Mouse (Mus musculus) layer of hippocampus, postnatal 36 days (tissue): ENCODE results near the gene Nostrin. TPM values are rescaled to one million over a fixed set of nuclear protein-coding genes. Genes with fewer than 3 reads are reported as not detected.

Experiments used
- DNase-seq, 2 experiments: peaks; one replicate each; pipeline ENCODE4 v3.0.0; 2022
- total RNA-seq, 2 experiments: library from RNA; stranded (reverse); gene quantifications; 2 replicates each; pipeline ENCODE4 v1.2.3; 2021

Nostrin gene
- total RNA-seq, 2 experiments from 2014 or later: 3.6 to 5.5 TPM

- DNase-seq: no peak
Measured at GRCm38 (mm10) chr2:69205185-69205584, 69.6 kb downstream of the Nostrin start.

DNA sequence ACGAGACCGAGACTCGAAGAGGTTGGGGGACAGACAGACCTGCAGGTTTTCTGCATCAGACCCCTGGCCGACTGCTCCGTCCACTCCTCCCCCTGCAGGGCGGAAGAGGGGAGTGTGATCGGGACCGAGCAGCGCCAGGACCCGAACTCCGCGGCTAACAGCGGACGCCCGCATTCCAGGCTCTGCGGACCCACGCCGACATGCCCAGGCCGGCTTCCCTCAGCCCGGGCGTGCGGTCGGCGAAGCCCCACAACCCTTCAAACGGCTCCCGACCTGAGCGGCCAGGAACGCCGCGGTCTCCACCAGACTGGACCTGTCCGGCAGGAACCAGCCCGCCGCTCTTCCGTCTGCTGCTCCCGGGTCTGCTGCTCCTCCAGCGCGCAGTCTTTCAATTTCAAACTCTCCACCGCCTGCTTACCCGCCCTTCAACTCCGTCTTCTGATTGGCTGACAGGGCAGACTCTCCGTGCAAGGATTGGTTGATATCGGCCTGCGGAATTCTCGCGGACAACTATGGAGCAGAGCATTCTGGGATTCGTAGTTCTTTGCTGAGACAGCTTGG, 70.3 kb downstream of the Nostrin start, which contains the start of gene Spc25:
TSS of gene Spc25 (minus strand) at position 404 of the 561 bp plus-strand sequence.
- DNase-seq: peak; percentile 86 to 87

DNA sequence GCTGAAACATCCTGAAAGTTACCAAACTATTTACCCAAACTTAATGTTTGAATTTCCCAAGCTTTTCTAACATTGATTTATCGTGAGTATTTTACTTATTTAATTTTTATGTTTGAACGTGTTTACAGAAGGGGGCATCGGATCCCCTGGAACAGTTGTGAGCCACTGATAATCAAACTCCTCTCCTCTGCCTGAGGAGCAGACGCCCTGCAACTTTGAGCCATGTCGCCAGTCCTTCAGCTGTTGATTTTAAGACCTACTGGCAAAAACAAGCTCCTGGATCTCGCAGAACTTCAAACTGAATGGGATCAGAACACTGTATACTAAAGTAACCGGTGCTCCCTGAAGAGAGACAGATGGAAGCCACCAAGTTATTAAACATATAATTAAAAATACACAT, 70.9 kb downstream of the Nostrin start:
- DNase-seq: no peak

DNA sequence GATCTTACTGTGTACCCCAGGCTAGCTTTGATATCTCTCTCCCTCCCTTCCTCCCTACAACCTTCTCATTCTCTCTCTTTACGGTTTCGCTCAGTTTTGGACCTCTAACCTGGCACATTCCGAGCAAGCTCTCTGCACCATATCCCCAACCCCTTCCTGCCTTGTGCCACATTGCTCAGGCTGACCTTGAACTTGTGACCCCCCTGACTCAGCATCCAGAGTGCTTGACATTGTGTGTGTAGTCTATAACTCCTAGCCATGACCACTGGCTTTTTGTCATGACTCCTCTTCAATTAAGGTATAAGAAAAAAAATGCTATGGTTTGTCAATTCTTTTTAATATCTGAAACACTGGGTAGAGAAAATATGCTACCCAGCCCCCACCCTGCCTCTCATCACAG, 74.1 kb downstream of the Nostrin start:
- no peak for DNase-seq

DNA sequence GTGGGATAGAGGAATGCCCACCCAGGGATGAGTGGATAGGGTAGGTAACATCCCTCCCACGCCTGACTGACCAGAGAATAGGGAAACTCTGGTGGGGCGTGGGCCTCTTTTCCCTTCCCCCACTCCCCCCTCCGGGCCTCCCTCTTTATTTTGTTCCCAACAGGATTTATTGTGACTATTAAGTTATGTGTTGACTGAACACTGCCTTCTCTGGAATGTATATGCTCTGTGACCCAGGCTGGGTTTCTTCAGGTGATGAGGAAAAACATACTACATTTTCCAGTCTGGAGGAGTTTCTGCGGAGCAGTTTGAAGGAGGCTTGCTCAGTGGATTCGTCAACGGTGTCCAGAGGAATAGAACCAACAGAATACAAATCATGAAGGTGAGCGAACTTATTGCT, 75.2 kb downstream of the Nostrin start, which contains the start of gene G6pc2:
TSS of gene G6pc2 (plus strand) at position 301 of the 400 bp plus-strand sequence.
- DNase-seq: no peak

- DNase-seq: no peak
Measured at GRCm38 (mm10) chr2:69212652-69213051, 77.1 kb downstream of the Nostrin start.

DNA sequence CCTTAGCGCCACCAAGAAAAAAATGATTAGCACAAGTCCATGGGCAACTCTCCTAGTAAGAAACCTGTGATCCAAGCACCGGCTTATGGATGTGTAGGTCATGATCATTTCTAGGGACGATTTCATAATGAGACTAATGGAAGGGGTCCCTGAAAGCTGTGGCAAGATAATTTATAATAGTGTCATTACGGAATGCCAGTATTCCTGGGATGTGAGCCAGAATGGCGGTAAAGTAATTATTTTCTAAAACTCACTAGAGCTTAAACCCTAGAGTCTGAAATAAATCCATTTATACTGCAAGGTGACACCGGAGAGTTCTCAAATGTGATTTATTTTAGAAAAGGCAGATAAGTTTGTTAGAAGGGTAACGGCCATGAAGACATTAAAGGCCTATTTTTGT, 79.6 kb downstream of the Nostrin start:
- no peak for DNase-seq

DNA sequence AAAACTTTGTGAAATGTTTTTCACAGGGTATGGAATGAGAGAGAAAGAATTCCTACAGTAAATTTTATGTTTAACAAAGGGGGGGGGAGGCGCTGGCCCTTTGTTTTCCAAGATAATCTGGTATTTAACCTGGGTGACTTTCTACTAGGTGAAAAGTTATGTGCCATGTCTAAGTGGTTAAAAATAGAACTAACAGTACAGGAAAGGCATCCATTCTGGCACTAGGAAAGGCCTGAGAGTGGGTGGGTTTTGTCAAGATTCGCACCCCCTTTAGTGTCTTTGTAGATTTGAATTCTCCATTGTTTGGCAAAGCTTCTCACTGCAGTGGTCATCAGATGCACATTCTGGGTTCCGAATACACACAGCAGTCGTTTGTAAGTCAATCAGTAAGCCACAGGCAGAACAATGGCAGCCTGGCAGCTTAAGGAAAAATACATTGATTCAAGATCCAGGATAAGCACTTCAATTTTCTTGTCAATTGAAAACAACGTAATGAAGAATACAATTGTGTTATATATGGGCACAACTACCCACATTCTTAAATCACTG, 86.3 kb downstream of the Nostrin start:
- DNase-seq: no peak

GRCm38 (mm10) chr2:69222815-69223214, 87.2 kb downstream of the Nostrin start:
- no peak for DNase-seq

DNA sequence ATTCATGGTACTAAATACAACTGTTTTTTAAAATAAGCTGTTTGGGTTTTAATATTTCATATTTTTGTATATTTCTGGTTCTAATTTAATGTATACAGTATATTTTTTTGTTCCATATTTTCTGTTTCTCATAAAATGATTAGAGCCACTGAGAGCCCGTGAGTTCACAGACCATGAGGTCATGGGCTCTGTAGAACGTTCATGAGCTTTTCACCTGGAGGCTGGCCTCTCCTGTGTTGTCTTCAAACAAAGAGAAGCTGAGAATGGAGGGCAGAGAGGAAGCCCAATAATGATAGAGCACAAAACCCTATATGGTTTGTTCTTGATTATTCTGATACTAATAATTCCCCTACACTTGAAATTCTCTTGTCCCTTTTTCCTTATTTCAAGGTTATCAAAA, 89.1 kb downstream of the Nostrin start:
- DNase-seq: no peak

DNA sequence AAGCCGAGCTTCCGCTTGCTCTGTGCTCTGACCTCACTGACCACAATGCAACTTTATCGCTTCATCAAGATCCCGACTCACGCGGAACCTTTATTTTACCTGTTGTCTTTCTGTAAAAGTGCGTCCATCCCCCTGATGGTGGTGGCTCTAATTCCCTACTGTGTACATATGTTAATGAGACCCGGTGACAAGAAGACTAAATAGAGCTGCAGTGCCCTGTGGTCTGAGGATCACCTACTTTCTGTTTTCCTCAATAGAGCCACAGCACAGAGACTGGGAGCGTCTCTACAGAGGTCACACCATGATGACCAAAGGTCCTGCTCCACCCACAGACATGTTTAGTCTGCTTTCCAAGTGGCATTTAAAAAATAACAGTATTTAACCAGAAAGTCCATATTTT, 91.3 kb downstream of the Nostrin start:
- DNase-seq: no peak

DNA sequence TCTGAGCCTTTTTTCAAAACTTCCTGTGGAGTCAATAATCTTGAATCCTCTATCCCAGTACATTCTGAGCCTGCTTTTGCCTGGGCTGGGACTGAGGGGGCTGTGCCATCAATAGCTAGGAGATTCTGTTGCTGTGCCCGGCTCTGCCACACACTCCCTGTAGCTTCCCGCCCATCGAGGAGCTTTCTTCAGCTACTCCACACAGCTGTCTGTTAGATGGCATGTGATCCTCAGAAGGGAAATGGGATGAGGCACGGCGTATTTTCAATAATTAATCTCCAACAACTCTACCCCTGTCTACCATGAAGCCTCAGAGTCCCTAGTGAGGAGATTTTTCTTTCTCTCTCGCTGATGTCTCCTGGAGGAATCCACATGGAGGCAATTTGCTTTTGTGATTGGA, 93.0 kb downstream of the Nostrin start:
- DNase-seq: no peak

DNA sequence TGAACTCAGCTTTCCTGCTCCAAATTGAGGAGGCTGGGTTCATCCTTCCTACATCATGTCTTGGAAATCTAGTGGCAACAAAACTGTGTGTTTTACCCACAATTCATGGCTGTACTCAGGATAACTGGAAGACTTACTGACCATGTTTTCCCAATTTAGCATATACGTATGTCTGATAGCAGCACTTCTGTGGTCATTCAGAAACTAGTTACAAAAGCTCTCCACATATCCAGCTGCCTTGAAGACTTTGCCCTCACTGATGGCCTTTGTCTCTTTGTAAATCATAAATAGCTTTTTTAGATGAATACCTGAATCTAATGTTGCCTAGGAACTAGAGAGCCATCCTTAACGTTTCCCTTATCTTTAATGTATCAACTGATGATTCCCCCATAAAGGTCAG, 94.5 kb downstream of the Nostrin start:
- DNase-seq: no peak

- DNase-seq: no peak
Measured at GRCm38 (mm10) chr2:69232101-69232500, 96.5 kb downstream of the Nostrin start.

DNA sequence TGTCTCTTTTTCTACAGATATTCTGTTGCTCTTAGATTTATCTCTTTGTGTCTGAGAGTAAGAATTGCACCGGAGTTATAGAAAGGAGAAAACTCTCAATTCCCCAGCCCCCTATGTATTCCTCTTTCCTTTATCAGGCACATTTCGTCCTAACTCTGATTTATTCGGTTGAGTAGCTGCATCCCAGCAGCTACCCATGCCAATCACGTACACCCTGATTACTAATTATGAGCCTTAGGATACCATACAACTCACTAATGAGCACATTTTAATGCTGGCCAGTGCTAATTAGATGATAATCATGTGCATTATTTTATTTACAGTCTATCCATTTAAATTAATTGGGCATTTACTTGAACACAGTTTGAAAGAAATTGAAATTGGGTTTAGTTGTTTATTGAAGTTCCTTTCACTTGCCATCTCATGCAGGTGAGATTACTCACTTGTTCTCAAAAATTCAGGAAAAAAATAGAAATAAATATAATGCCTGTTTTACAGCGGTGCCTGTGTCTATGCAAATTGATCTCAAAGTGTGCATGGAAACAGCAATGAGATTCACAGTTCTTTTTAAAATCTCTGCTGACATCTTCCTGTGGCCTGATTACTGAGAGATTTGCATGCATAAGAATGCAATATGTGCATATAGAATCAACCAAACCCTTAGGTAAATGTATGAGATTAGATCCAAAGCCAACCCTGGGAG, 99.5 kb downstream of the Nostrin start:
- no peak for DNase-seq

Other genes with a start within 250 kb of the Nostrin start
- 1 to 10 TPM; 1.3 to 1.4 TPM for gene Spc25, start 70.4 kb downstream of the Nostrin start, total RNA-seq
- gene G6pc2, start 75.3 kb downstream of the Nostrin start, total RNA-seq: not detected
- not detected for gene Abcb11, start 206.8 kb downstream of the Nostrin start, total RNA-seq
- gene Dhrs9, start 244.6 kb downstream of the Nostrin start, total RNA-seq: not detected